Mouse (Mus musculus) heart, embryonic 12.5 days (tissue): ENCODE measurements around the gene Pih1d2. TPM values are rescaled to one million over a fixed set of nuclear protein-coding genes. Genes with fewer than 3 reads are reported as not detected.

Source experiments
- ATAC-seq: fragments of 200-750 bp; cut with Nextera tagmentation; 2 replicates; pipeline ENCODE4 v1.8.0; 2017; ENCODE audit warnings: moderate TSS enrichment, moderate library complexity; ENCODE audit not compliant: insufficient number of reproducible peaks, low FRiP score
- H3K27ac ChIP-seq: fragments of 300-500 bp; sonication (generic); 2 replicates; pipeline ENCODE4 v1.5.1; 2016; ENCODE audit warnings: mild to moderate bottlenecking, moderate library complexity; ENCODE audit not compliant: poor library complexity, severe bottlenecking
- H3K27me3 ChIP-seq: fragments of 300-500 bp; sonication (generic); replicated peaks from 2 replicates; pipeline ENCODE4 v1.6.1; 2016; ENCODE audit warnings: mild to moderate bottlenecking, moderate library complexity
- H3K36me3 ChIP-seq: fragments of 300-500 bp; sonication (generic); 2 replicates; pipeline ENCODE4 v1.6.1; 2016; ENCODE audit warnings: mild to moderate bottlenecking, moderate library complexity
- H3K4me1 ChIP-seq: fragments of 300-500 bp; sonication (generic); replicated peaks from 2 replicates; pipeline ENCODE4 v1.6.1; 2016; ENCODE audit warnings: mild to moderate bottlenecking
- H3K4me2 ChIP-seq: fragments of 300-500 bp; sonication (generic); 2 replicates; pipeline ENCODE4 v1.6.1; 2016; ENCODE audit warnings: mild to moderate bottlenecking, moderate library complexity
- H3K4me3 ChIP-seq: fragments of 300-500 bp; sonication (generic); 2 replicates; pipeline ENCODE4 v1.5.1; 2016; ENCODE audit warnings: mild to moderate bottlenecking
- H3K9ac ChIP-seq: fragments of 300-500 bp; sonication (generic); 2 replicates; pipeline ENCODE4 v1.6.1; 2016; ENCODE audit warnings: mild to moderate bottlenecking, moderate library complexity
- H3K9me3 ChIP-seq: fragments of 300-500 bp; sonication (generic); replicated peaks from 2 replicates; pipeline ENCODE4 v1.6.1; 2016; ENCODE audit warnings: mild to moderate bottlenecking, moderate library complexity
- WGBS: fragments of 180-500 bp; shearing (Covaris S2); methylation state at CpG from one replicate; pipeline ENCODE4 v1.1.7; 2016; 5-methylcytosine and 5-hydroxymethylcytosine counted together
- polyA plus RNA-seq: library from polyadenylated mRNA; unstranded; fragments of >200 nt; fragmentation: Nextera tagmentation; extraction: Ambion mirVana; gene quantifications from 2 replicates; pipeline ENCODE4 v1.2.1, GENCODE M21; 2016

Pih1d2 gene
- polyA plus RNA-seq: 2.5 and 3.0 TPM in 2 replicates

- under 1% methylated on average over 80 of the region's 81 CpGs for WGBS
- H3K9ac ChIP-seq: peak within 1 kb of the TSS; percentile 91
- ATAC-seq: peak; percentile 91
Measured at GRCm38 (mm10) chr9:50616766-50617603, at the start of gene Pih1d2, which contains the start of gene Nkapd1. TSS of gene Pih1d2 (plus strand) at chr9:50617321. TSS of gene Nkapd1 (minus strand) at chr9:50617464.

GRCm38 (mm10) chr9:50567372-50567771, 49.7 kb upstream of the Pih1d2 start:
- H3K27ac ChIP-seq: no peak overlapping the region
- H3K9ac ChIP-seq: no peak overlapping the region
- 74% methylated on average over 4 of the region's 4 CpGs for WGBS
- H3K4me3 ChIP-seq: no peak overlapping the region
- H3K4me1 ChIP-seq: peaks cover 8% of the 10 kb centered on the region; the same call in 1 of the 2 replicates
- no peaks in the 10 kb centered on the region for H3K36me3 ChIP-seq
- H3K9me3 ChIP-seq: no peaks in the 10 kb centered on the region
- no peak overlapping the region for H3K4me2 ChIP-seq
- no peak for ATAC-seq
- no peaks in the 10 kb centered on the region for H3K27me3 ChIP-seq

More at GRCm38 (mm10) chr9:50616766-50617603, at the start of gene Pih1d2, which contains the start of gene Nkapd1:
- H3K4me1 ChIP-seq: peaks cover 8% of the 10 kb centered on the region
- no peaks in the 10 kb centered on the region for H3K27me3 ChIP-seq
- no peaks in the 10 kb centered on the region for H3K9me3 ChIP-seq
- peaks cover 30% of the 10 kb centered on the region for H3K36me3 ChIP-seq
- peak within 1 kb of the TSS; percentile 85 for H3K4me3 ChIP-seq
- peak within 1 kb of the TSS; percentile 92 for H3K27ac ChIP-seq
- peak within 1 kb of the TSS; percentile 82 for H3K4me2 ChIP-seq

- Histone ChIP-seq H3K9me3 (no peaks in the 10 kb centered on the region), H3K4me1 (peaks cover 8% of the 10 kb centered on the region; the same call in 1 of the 2 replicates), H3K9ac (no peak overlapping the region), H3K27me3 (no peaks in the 10 kb centered on the region), H3K4me3 (no peak overlapping the region), H3K36me3 (no peaks in the 10 kb centered on the region), H3K4me2 (no peak overlapping the region), H3K27ac (no peak overlapping the region)
- ATAC-seq: no peak
- 79% methylated on average over 2 of the region's 2 CpGs for WGBS
Measured at GRCm38 (mm10) chr9:50567881-50568280, 49.2 kb upstream of the Pih1d2 start.

- H3K27me3 ChIP-seq: no peaks in the 10 kb centered on the region
- H3K9ac ChIP-seq: no peak overlapping the region
- no peaks in the 10 kb centered on the region for H3K9me3 ChIP-seq
- ATAC-seq: no peak
- no peak overlapping the region for H3K4me2 ChIP-seq
- WGBS: 59% methylated on average over 10 of the region's 10 CpGs
- peaks cover 8% of the 10 kb centered on the region; the same call in 1 of the 2 replicates for H3K4me1 ChIP-seq
- no peak overlapping the region for H3K4me3 ChIP-seq
- H3K36me3 ChIP-seq: no peaks in the 10 kb centered on the region
- no peak overlapping the region for H3K27ac ChIP-seq
Measured at GRCm38 (mm10) chr9:50569599-50570525, 47.3 kb upstream of the Pih1d2 start.

- WGBS: 34% methylated on average over 4 of the region's 4 CpGs
- Histone ChIP-seq H3K4me3 (no peak overlapping the region), H3K4me2 (no peak overlapping the region), H3K9me3 (no peaks in the 10 kb centered on the region), H3K9ac (no peak overlapping the region), H3K27ac (no peak overlapping the region), H3K4me1 (no peaks in the 10 kb centered on the region), H3K27me3 (no peaks in the 10 kb centered on the region), H3K36me3 (no peaks in the 10 kb centered on the region)
- no peak for ATAC-seq
Measured at GRCm38 (mm10) chr9:50580370-50580769, 36.8 kb upstream of the Pih1d2 start.

DNA sequence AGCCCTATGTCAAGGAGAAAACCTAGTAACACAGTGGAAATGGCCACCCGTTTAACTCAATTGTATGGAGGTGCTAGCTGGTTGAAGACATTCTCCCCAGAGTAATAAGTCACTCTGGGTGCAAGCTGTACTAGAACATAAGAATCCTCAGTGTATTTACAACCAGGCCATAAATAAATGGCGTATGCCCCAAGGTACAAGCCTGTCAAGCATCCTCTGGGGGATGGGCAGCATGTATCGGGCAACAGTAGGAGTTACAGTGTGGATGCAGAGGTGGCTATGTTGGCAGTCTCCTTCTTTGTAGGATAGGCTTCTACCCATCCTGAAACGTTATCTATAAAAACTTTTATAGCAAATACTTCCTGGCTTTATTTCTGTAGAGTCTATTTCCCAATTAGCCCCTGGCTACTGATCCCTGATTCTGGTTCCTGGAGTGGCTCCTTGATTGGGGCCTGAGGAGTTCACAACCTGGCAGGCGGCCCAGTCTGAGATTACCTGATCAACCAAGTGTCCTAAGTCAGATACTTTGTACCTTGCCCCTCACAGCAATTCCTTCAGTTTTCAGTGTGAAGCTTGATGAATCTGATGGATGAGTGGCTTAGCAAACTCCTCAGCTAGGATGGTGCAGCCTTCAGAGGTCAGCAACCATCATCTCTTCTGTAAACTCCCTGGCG, 31.8 kb upstream of the Pih1d2 start:
- no peaks in the 10 kb centered on the region for H3K36me3 ChIP-seq
- H3K9me3 ChIP-seq: no peaks in the 10 kb centered on the region
- no peak overlapping the region for H3K4me3 ChIP-seq
- no peak overlapping the region for H3K4me2 ChIP-seq
- H3K4me1 ChIP-seq: no peaks in the 10 kb centered on the region
- H3K27me3 ChIP-seq: no peaks in the 10 kb centered on the region
- WGBS: 70% methylated on average over 6 of the region's 6 CpGs
- H3K9ac ChIP-seq: no peak overlapping the region
- no peak for ATAC-seq
- no peak overlapping the region for H3K27ac ChIP-seq

GRCm38 (mm10) chr9:50586955-50587354, 30.2 kb upstream of the Pih1d2 start:
- Histone ChIP-seq H3K4me2 (no peak overlapping the region), H3K36me3 (no peaks in the 10 kb centered on the region), H3K9me3 (no peaks in the 10 kb centered on the region), H3K4me1 (no peaks in the 10 kb centered on the region), H3K9ac (no peak overlapping the region), H3K27ac (no peak overlapping the region), H3K27me3 (no peaks in the 10 kb centered on the region), H3K4me3 (no peak overlapping the region)
- WGBS: 59% methylated on average over 4 of the region's 4 CpGs
- no peak for ATAC-seq

GRCm38 (mm10) chr9:50590856-50591518, 26.1 kb upstream of the Pih1d2 start:
- H3K9me3 ChIP-seq: no peaks in the 10 kb centered on the region

DNA sequence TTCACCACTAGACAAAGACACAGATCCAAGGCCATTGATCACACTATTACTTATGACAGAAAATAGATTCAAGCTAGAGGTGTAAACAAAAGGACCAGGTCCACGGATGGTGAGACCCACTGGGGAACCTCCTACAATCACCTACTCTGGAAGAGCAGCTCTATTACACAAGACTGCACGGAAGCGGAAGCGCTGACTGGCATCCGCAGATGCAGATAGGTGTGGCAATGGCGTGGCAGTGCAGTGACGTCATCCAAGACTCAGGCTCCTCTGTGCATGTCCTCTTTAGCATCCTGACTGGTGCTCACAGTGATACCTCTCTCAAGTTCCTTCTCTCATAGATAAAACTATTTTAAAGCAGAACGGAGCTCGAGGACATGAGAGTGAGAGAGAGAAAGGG, 24.2 kb upstream of the Pih1d2 start:
- WGBS: 87% methylated on average over 9 of the region's 9 CpGs

More at GRCm38 (mm10) chr9:50590856-50591518, 26.1 kb upstream of the Pih1d2 start:
- Histone ChIP-seq H3K4me1 (no peaks in the 10 kb centered on the region), H3K4me3 (no peak overlapping the region), H3K27me3 (no peaks in the 10 kb centered on the region), H3K9ac (no peak overlapping the region), H3K4me2 (no peak overlapping the region), H3K27ac (no peak overlapping the region), H3K36me3 (peaks cover 13% of the 10 kb centered on the region)
- WGBS: 75% methylated on average over 10 of the region's 10 CpGs
- ATAC-seq: no peak

DNA sequence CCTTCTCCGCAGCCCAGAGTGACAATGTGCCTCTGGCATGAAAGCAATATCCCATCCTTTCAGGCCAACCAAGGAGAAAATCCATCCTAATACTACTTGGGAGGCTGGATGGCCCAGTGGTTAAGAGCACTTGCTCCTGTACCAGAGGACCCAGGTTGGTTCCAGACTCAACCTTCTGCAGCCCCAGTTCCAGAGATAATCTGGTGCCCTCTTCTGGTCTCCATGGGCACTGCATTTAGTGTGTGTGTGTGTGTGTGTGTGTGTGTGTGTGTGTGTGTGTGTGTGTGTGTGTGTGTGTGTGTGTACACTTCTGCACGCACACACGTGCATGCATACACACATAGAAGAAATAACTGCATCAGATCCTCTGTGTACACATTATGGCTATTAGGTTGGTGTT, 23.6 kb upstream of the Pih1d2 start:
- no peak for ATAC-seq
- Histone ChIP-seq H3K4me3 (no peak overlapping the region), H3K27ac (no peak overlapping the region), H3K9ac (no peak overlapping the region), H3K36me3 (peaks cover 37% of the 10 kb centered on the region), H3K4me2 (no peak overlapping the region), H3K9me3 (no peaks in the 10 kb centered on the region), H3K4me1 (no peaks in the 10 kb centered on the region), H3K27me3 (no peaks in the 10 kb centered on the region)
- 76% methylated on average over 3 of the region's 3 CpGs for WGBS

More for the DNA sequence above, 24.2 kb upstream of the Pih1d2 start:
- Histone ChIP-seq H3K9me3 (no peaks in the 10 kb centered on the region), H3K27me3 (no peaks in the 10 kb centered on the region), H3K27ac (no peak overlapping the region), H3K4me1 (no peaks in the 10 kb centered on the region), H3K36me3 (peaks cover 31% of the 10 kb centered on the region), H3K4me3 (no peak overlapping the region), H3K9ac (no peak overlapping the region), H3K4me2 (no peak overlapping the region)
- no peak for ATAC-seq
